Mouse (Mus musculus) spleen, postnatal 0 days (tissue): ENCODE measurements around the gene Zfp180. TPM values are rescaled to one million over a fixed set of nuclear protein-coding genes. Genes with fewer than 3 reads are reported as not detected.

Experiments
- polyA plus RNA-seq: library from polyadenylated mRNA; unstranded; fragments of >200 nt; fragmentation: Nextera tagmentation; extraction: Ambion mirVana; gene quantifications from 2 replicates; pipeline ENCODE4 v1.2.1, GENCODE M21; 2015

The Zfp180 gene
- 9.6 and 10.4 TPM in 2 replicates for polyA plus RNA-seq

GRCm38 (mm10) chr7:24081634-24082431, at the start of gene Zfp180:
Zfp180 (plus strand) TSS chr7:24081924.

GRCm38 (mm10) chr7:24052660-24053304, 28.9 kb upstream of the Zfp180 start, which contains the start of gene Vmn1r183:
Vmn1r183 (plus strand) TSS chr7:24053254.

GRCm38 (mm10) chr7:24112156-24112856, 30.6 kb downstream of the Zfp180 start, which contains the start of gene Zfp112:
Zfp112 (plus strand) TSS chr7:24112314.

GRCm38 (mm10) chr7:24133996-24134828, 52.5 kb downstream of the Zfp180 start, which contains the start of gene Zfp235:
Zfp235 (plus strand) TSS chr7:24134169.

Other genes starting within 250 kb of the Zfp180 start
- gene Vmn1r176, start 244.6 kb upstream of the Zfp180 start, polyA plus RNA-seq: not detected in 2 replicates
- not detected in 2 replicates for gene Vmn1r177, start 215.5 kb upstream of the Zfp180 start, polyA plus RNA-seq
- gene Vmn1r178, start 189.9 kb upstream of the Zfp180 start, polyA plus RNA-seq: not detected in 2 replicates
- not detected in 2 replicates for gene Vmn1r179, start 154.9 kb upstream of the Zfp180 start, polyA plus RNA-seq
- not detected in 2 replicates for gene Vmn1r180, start 131.3 kb upstream of the Zfp180 start, polyA plus RNA-seq
- not detected in 2 replicates for gene Vmn1r181, start 107.3 kb upstream of the Zfp180 start, polyA plus RNA-seq
- gene V1rd19, start 80.2 kb upstream of the Zfp180 start, polyA plus RNA-seq: not detected in 2 replicates
- not detected in 2 replicates for gene Vmn1r183, start 28.7 kb upstream of the Zfp180 start, polyA plus RNA-seq
- gene Zfp112, start 30.4 kb downstream of the Zfp180 start, polyA plus RNA-seq: 1.8 TPM in 2 replicates
- 5.1 and 6.2 TPM in 2 replicates for gene Zfp235, start 52.2 kb downstream of the Zfp180 start, polyA plus RNA-seq
- gene Zfp114, start 93.1 kb downstream of the Zfp180 start, polyA plus RNA-seq: 0.67 and 0.76 TPM in 2 replicates
- 1.8 and 2.0 TPM in 2 replicates for gene Zfp111, start 129.5 kb downstream of the Zfp180 start, polyA plus RNA-seq
- gene Zfp109, start 155.6 kb downstream of the Zfp180 start, polyA plus RNA-seq: 0.84 and 0.97 TPM in 2 replicates
- 0.54 and 0.76 TPM in 2 replicates for gene Zfp108, start 172.9 kb downstream of the Zfp180 start, polyA plus RNA-seq
- gene Zfp93, start 188.5 kb downstream of the Zfp180 start, polyA plus RNA-seq: 1.5 and 1.6 TPM in 2 replicates
- gene Zfp61, start 219.3 kb downstream of the Zfp180 start, polyA plus RNA-seq: 7.3 and 9.7 TPM in 2 replicates
- gene Zfp94, start 234.7 kb downstream of the Zfp180 start, polyA plus RNA-seq: 3.8 and 5.0 TPM in 2 replicates